Mouse (Mus musculus) heart, embryonic 10.5 days (tissue): Measurements from ENCODE around the gene Gm20920. TPM values are rescaled to one million over a fixed set of nuclear protein-coding genes. Genes with fewer than 3 reads are reported as not detected.
"Not testable (repeated sequence)": the region's sequence is repeated elsewhere in the genome, so short reads cannot be mapped to it uniquely, and the experiment has no call there.

Experiments used
- DNase-seq: peaks from one replicate; pipeline ENCODE4 v3.0.0-alpha.2; 2017; ENCODE audit warnings: low spot score
- H3K27ac ChIP-seq: fragments of 300-500 bp; sonication (generic); 2 replicates; pipeline ENCODE4 v1.5.1; 2016; ENCODE audit warnings: mild to moderate bottlenecking
- H3K27me3 ChIP-seq: fragments of 300-500 bp; sonication (generic); 2 replicates; pipeline ENCODE4 v1.6.1; 2016; ENCODE audit warnings: mild to moderate bottlenecking; ENCODE audit not compliant: poor library complexity, insufficient read depth, severe bottlenecking
- H3K36me3 ChIP-seq: fragments of 300-500 bp; sonication (generic); 2 replicates; pipeline ENCODE4 v1.6.1; 2016; ENCODE audit warnings: mild to moderate bottlenecking, moderate library complexity
- H3K4me1 ChIP-seq: fragments of 300-500 bp; sonication (generic); 2 replicates; pipeline ENCODE4 v1.6.1; 2016; ENCODE audit warnings: mild to moderate bottlenecking
- H3K4me3 ChIP-seq: fragments of 300-500 bp; sonication (generic); 2 replicates; pipeline ENCODE4 v1.5.1; 2016; ENCODE audit warnings: mild to moderate bottlenecking, moderate library complexity
- H3K9me3 ChIP-seq: fragments of 300-500 bp; sonication (generic); 2 replicates; pipeline ENCODE4 v1.6.1; 2016; ENCODE audit warnings: mild to moderate bottlenecking, moderate library complexity
- WGBS: fragments of 180-500 bp; shearing (Covaris S2); methylation state at CpG from one replicate; pipeline ENCODE4 v1.1.7; 2016; 5-methylcytosine and 5-hydroxymethylcytosine counted together
- polyA plus RNA-seq: library from polyadenylated mRNA; unstranded; fragments of >200 nt; fragmentation: Nextera tagmentation; extraction: Ambion mirVana; gene quantifications from 2 replicates; pipeline ENCODE4 v1.2.1, GENCODE M21; 2016

The Gm20920 gene
- not detected in 2 replicates for polyA plus RNA-seq

DNA sequence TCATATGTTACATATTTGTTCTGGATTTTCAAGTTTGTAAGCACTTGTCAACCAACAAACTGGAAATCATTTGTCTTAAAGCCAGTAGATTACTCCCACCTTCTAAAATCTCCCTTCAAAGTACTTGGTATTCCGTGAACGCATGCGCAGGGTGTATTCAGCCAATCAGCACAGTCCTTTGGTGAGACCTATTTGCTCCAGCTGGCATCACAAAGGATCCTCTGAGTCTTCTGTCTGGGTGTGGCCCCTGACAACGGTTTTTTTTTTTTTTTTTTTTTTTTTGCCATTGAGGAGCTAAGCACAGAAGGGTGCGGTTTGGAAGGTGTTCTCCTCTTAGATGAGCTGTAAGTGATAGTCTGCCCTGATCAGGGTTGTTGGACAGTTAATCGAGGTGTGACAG, at the start of gene Gm20920:
Gm20920 (plus strand) TSS at position 301 of the 400 bp plus-strand sequence.
- not testable (repeated sequence) for H3K27ac ChIP-seq, H3K4me1 ChIP-seq, H3K36me3 ChIP-seq, DNase-seq, H3K9me3 ChIP-seq, H3K4me3 ChIP-seq, H3K27me3 ChIP-seq
- WGBS, result no CpG with 5 or more reads among the region's 6 CpGs
